In the genomic region with DNA sequence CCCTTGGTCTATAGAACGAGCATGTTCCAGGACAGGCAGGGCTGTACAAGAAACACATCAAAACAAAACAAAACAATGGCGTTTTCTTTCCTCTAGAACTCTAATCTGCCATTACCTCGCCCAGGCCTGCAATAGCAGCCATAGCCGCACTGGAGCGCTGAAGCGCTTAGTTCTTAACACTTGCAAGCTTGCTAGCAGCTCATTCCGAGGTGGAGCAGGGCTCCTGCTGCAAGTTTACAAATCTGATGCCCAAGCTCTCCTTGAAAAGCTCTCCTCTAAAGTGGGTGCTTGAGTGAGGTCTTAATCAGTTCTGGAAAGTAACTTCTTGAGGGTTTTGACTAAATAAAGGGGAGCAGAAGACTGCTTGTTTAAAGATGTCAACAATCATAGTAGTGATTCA, we compare ENCODE assay signal across 8 mouse cellular contexts.
A peak's percentile ranks its signal among the peaks of the same experiment; 100 is the strongest.
DNase-seq lines count a peak whose midpoint lies in the region; ATAC-seq lines count a peak whose summit lies in the region.

No protein-coding gene starts in this region.

- peak; percentile 79 for DNase-seq in heart, adult 11 months
- DNase-seq in heart, adult 9 months (ENCODE audit: low spot score in 2 of 2), result no peak
- DNase-seq in retina, embryonic 14.5 days (ENCODE audit: low spot score), result peak; percentile 39
- DNase-seq in retina, postnatal 1 day, result no peak
- peak; percentile 54 for DNase-seq in kidney, postnatal 14 days
- DNase-seq in lung, postnatal 4 days, result peak; percentile 66
- DNase-seq in adrenal gland, adult 2 months, result no peak

- no peak for ATAC-seq in granulocyte monocyte progenitor cell, adult 5-6 weeks (replicated peaks; ENCODE audit: poor library complexity, severe bottlenecking)

Comparison
In these comparisons a context has a peak if more than half of its experiments do, and no peak if none do; other contexts are left out.
1. DNase-seq: peak in heart, adult 11 months (single experiment), retina, embryonic 14.5 days (single experiment), kidney, postnatal 14 days (single experiment) and lung, postnatal 4 days (2 of 2); none in heart, adult 9 months (0 of 2), retina, postnatal 1 day (single experiment) and adrenal gland, adult 2 months (single experiment).